Mouse (Mus musculus) olfactory bulb, adult 2 months (tissue): ENCODE data around the gene Tmem182.

ENCODE experiments used
- CTCF ChIP-seq: fragments of 200-500 bp; IDR thresholded peaks from 2 replicates; pipeline ENCODE4 v1.5.1; 2012; ENCODE audit warnings: low read depth, mild to moderate bottlenecking, low read length, moderate library complexity; ENCODE audit not compliant: insufficient read depth
- POLR2A ChIP-seq: fragments of 200-500 bp; IDR thresholded peaks from 2 replicates; pipeline ENCODE4 v1.6.1; 2012; ENCODE audit warnings: mild to moderate bottlenecking, low read depth, low read length, moderate library complexity; ENCODE audit not compliant: insufficient read depth

- TF ChIP-seq POLR2A (no peak), CTCF (no peak)
Measured at GRCm38 (mm10) chr1:40802759-40803158, 2.6 kb upstream of the Tmem182 start.
